Mouse (Mus musculus) right cerebral cortex, postnatal 10 days (tissue): ENCODE measurements around the gene Nmnat1.

Experiments
- DNase-seq, 2 experiments: peaks; one replicate each; pipeline ENCODE4 v3.0.0; 2021; ENCODE audit warnings: low spot score in 2 of 2

The Nmnat1 gene

DNA sequence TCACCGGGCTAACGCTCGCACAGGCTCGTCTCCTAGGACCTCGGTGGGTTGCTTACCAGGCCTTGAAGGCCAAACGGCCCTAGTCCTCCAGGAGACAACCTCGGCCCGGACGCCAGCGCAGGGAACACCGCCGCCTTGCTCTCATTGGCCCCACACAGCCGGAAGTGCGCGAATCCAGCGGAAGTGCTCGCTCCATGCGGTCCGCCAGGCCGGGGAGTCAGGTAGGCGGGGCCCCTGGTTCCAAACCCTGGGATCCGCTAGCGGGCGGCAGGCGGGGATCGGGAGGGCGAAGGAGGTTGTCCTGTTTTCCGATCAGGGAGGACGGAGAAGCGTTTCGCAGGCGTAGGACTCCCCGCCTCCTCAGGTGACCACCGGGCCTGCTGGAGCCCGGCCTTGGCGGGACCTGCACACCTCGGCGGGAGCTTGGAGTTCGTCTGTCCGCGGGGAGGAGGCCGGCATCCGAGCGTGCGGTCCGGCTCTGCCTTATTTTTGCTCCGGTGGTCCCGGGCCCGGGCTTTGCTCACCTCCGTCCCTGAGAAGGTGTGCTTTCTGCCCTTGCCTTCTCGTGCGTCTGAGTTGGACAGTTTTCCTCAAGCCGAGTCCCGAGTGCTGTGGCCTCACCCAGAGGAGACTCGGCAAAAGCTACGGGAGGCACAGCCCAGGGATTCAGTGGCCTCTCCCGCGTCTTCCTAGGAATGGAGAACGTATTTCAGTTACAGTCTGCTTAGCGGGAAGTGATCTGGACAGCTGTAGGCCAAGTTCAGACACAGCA, at the start of gene Nmnat1, which contains the start of gene Lzic:
Gene Nmnat1, minus strand, starts transcription at position 150 of the 772 bp plus-strand sequence.
Gene Lzic, plus strand, starts transcription at position 177 of the 772 bp plus-strand sequence.
- peak; percentile 95 to 97 for DNase-seq

DNA sequence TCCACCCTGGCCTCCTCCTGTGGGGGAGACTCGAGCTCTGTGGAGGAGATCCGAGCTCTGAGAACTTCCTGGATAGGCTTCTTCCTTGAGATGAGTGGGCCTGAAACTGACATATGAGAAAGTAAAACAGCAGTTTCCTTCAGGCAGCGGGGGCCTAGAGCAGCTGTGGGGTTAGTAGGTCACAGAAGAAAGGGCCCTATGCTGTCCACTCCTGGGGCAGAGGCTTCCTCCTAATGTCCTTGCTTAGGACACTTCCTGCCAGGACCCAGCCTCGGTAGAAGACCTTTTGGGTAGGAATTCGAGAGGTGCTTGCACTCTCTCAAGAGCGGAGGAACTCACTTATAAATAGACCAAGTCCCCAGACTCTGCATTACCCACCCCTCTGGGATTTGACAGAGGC, 44.7 kb upstream of the Nmnat1 start:
- no peak for DNase-seq

DNA sequence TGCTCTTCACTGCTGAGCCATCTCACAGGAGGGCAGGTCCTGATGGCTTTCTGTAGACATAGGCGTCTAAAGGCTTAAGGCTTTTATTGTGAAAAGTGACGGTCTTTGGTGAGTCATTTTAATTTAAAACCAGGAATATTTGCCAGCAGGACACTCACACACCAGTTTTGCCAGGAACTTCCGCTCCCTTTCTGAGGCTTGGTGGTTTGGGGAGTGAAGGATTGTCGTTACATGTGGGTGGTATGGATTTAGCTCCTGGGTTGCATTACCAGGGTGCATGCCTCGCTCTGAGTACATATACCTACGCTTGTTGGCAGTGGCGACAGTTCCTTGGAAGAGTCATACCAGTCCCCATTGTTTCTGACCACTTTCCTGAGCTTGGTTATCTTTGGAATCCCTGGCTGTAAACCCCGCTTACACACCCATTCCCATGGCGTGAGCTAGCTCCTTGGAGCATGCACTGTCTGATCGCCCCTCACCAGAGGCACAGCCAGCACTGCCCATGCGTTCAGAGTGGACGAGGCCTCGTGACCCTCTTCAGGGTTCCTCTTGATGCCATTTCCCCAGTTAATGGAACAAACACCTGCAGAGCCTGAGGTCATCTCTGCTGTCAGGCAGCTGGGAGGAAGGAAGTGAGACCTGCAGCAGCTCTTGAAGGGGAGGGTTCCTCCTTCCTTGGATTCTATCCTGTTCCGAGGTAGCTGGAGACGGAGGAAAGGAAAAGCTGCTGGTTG, 42.8 kb upstream of the Nmnat1 start:
- no peak for DNase-seq

GRCm38 (mm10) chr4:149526330-149526729, 41.3 kb upstream of the Nmnat1 start:
- DNase-seq, result no peak

DNA sequence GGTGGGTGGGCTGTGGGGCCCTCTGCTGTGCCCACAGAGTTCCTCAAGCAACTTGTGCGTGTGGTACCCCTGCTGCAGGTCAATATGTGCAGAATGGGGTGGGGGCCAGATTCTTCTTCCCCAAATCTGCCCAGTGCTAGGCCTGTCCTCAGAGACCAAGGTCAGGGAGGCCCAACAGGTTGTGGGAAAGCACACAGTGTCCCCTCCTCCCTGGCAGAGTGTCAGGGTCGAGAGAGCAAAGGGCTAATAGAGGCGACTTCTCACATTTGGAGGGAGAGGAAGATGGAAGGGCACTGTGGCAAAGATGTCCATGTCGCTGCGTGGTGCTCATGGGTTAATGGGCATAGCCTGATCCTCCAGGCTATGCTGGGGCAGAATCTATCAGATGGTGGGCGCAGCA, 40.8 kb upstream of the Nmnat1 start:
- DNase-seq, result no peak

DNA sequence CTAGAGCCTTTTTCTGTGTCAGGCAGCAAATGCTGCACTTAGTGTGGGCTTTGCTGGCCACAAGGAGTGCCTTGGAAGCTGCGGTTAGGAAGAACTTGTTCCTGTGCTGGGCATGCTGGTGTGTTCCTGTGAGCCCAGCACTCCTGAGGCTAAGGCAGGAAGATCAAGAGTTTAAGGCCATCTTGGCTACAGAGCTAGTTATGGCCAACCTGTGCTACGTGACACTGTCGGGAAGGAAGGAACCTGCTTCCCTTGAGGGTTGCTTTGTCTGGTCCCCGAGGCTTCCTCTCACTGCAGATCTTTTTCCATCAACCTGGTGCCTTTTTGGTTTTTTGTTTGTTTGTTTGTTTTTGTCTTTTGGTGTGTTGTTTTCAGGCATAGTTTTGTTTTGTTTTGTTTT, 40.2 kb upstream of the Nmnat1 start:
- no peak for DNase-seq

DNA sequence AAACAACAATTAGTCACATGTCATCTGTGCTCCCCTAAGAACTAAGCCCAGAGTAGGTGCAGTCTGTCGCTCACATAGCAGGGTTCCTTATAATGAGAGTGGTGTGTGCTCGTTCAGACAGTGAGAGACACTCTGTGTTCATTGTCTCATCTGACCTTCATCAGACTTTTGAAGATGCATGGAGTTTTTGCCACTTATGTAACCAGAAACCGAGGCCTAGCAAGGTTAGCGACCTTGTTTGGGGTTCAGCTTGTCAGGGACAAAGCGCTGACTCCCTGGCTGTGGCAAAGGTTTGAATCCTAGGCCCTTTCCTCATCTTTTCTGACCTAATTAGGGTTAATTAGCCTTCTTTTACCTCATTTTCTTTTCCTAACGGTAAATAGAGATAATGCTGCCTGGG, 39.0 kb upstream of the Nmnat1 start:
- DNase-seq, result peak in 1 of 2 experiments; percentile 13

DNA sequence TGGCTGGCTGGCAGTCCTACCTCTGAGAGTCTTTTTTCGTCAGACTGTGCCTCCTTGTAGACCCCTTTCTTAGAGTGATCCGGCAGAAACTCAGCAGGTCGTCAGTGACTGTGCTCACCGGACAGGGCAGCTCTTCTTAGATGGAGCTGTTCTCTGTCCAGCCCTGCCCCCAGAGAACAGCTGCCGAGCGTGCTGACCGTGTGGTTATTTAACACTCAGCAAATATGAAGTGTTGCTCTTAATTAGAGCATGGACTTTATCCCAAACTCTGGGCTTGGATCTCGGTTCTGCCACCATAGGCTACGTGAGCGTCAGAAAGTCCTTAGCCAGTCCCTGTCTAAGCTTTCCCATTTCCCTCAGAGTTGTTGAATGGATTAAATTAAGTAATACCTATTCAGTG, 36.3 kb upstream of the Nmnat1 start:
- DNase-seq, result no peak

- DNase-seq, result peak in 1 of 2 experiments; percentile 38
These were observed 33.6 kb upstream of the Nmnat1 start for GRCm38 (mm10) chr4:149518351-149519220.

GRCm38 (mm10) chr4:149517868-149518340, 32.9 kb upstream of the Nmnat1 start, which contains the start of gene Ctnnbip1:
Gene Ctnnbip1 (plus strand): TSS chr4:149518236.
- peak; percentile 97 to 98 for DNase-seq

GRCm38 (mm10) chr4:149515706-149516105, 30.7 kb upstream of the Nmnat1 start:
- DNase-seq, result no peak

DNA sequence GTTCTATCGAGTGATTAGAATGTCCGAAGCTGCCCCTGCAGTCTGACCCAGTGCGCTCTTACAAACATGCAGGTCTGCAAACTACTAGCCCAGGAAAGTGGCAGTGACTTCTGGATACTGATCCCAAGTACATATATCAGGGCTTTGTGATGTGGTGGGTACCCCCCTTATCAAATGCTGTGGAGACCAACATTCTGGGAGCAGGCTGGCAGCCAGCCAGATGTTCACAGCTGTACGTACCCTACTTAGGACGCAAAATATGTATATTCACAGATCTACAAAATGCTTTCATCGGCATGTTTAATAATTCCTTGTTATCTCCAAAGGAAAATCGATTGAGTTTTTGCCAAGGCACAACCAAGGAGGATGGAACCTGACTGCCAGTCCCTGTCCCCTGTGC, 27.1 kb upstream of the Nmnat1 start:
- DNase-seq, result no peak

DNA sequence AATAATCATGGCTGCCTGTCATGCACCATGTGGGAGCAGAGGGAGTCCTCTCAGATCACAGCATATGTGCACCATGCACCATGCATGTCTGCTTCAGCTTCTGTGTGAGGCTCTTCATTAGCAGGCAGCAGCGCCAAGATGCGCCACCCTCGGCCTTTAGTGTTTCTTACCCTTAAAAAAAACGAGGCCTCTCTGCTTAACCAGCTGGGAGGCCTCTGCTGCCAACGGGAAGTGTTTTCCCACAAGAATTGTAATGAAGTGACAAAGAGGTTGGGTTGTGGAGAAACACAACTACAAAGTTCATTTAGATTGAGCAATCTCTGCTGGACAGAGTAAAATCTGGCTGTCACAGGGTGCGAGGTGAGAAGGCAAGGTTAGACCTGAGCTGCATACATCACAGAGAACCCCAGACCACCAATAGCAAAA, 26.2 kb upstream of the Nmnat1 start:
- DNase-seq, result no peak

DNA sequence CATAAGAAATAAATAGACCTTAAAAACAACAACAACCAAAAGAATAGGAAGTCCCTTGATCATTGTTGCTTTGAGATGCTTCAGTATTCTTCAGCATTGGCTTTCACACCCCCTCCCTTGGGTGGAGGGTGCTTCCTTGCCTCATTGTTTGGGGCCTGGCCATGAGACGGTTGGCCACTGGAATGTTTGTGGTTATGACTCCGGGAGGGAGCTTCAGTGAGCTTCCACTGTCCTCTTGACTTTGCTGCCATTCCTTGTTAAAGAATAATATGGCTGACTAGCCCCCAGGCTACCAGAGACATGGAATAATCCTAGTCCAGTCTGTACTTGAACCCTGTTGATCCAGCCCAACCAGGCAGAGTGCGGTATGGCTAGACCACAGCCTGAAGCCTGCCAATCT, 21.9 kb upstream of the Nmnat1 start:
- DNase-seq, result no peak

- no peak for DNase-seq
These were observed 20.4 kb upstream of the Nmnat1 start for GRCm38 (mm10) chr4:149505261-149505967.

DNA sequence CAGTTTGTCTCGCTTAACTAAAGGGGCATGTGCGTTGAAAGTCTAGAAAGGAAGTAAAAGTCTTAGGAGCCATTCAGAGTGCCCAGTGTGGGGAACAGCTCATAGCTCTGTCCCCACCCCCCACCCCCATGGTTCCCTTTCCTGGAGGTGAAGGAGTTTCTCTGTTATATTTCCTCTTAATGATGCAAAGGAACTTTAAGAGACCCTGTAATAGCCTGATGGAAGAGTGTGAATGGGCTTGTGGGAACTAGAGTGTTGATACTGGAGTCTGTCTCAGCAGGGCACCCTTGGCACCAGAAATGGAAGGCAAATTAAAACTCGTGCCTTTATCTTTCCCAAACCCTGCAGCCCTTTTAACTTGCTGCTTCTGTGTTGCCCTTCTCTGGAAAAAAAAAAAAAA, 19.9 kb upstream of the Nmnat1 start:
- DNase-seq, result no peak

GRCm38 (mm10) chr4:149504363-149504762, 19.4 kb upstream of the Nmnat1 start:
- no peak for DNase-seq

DNA sequence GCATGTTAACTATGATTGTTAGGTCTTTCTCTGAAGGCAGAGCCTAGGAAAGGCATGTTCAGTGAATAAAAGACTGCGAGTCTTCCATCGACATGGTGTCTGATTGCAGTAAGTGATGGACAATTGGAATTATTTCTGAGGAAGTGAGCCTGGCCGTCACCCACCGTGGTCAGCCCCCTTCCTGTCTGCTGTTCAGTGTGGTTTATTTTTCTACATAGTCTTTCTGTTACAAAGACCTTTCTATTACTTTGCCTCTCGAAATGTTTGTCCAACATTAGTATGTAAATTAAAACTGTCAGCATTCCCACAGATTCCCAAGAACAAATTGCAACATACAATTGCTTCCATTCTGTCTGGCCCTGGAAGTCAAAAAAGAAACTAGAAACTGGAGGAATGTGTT, 14.8 kb upstream of the Nmnat1 start:
- DNase-seq, result no peak

DNA sequence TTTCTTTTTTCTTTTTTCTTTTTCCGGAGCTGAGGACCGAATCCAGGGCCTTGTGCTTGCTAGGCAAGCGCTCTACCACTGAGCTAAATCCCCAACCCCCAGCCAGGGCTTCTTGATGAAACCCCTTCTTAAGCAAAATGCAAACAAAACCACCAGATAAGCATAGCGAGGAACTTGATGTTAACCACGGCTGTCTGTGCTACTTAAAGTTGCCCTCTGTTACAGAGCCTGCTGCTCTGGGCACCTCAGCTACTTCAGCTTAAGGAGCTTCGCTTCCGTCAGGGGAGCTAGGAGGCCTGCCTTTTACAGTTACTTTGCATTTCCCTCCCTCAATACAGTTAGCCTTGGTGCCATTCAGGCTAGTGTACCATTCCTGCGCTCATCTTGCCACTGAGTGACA, 13.9 kb upstream of the Nmnat1 start:
- DNase-seq, result no peak

DNA sequence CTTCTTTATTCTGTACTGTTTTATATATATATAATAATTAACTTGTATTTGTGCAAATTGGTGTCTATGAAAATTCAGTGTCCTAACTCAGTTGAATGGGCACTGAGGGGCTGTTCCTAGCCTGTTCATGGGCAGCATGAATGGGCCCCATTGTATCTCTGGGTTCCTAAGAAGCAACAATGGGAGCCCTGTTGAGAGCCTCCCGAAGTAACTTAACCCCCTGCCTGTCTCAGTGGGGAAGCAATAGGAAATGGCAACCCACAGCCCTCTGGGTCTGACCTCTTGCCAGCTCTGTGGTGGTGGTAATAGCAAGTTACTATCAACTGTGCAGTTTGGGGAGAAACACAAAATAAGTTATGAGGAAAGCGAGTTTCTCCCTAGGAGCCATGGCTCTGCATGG, 11.6 kb upstream of the Nmnat1 start:
- peak; percentile 46 to 61 for DNase-seq

DNA sequence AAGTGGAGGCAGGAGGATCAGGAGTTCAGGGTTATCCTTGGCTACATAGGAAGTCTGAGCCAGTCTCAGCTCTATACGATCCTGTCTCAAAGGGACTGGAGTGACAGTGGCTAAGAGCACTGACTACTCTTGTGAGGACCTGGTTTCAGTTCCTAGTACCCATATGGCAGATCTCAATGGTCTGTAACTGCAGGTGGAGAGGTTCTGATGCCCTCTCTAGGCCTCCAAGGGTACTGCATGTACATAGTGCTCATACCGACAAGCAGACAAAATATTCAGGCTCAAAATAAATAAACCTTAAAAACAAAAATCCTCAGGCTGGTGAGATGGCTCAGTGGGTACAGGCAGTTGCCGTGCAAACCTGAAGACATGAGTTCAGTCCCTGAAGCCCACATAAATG, 6.1 kb upstream of the Nmnat1 start:
- DNase-seq, result no peak
